Mouse (Mus musculus) heart, postnatal 10 days (tissue): Measurements from ENCODE around the gene Macf1. TPM values are rescaled to one million over a fixed set of nuclear protein-coding genes. Genes with fewer than 3 reads are reported as not detected.
"Not testable (repeated sequence)": the region's sequence is repeated elsewhere in the genome, so short reads cannot be mapped to it uniquely, and the experiment has no call there.

Experiments
- DNase-seq, 2 experiments: peaks; one replicate each; pipeline ENCODE4 v3.0.0; 2021
- intact Hi-C: fragments of 180-260 bp; cut with DNase I; formaldehyde crosslinking; loops from one replicate; pipeline ENCODE4 v1.15.1; 2025
- total RNA-seq, 2 experiments: library from RNA; stranded (reverse); gene quantifications; 2 replicates each; pipeline ENCODE4 v1.2.3; 2021

The Macf1 gene
- total RNA-seq, 2 experiments from 2014 or later = 316 to 364 TPM

- intact Hi-C loops = no loop called here
- no peak for DNase-seq
Observed at GRCm38 (mm10) chr4:123643561-123643960, 40.6 kb downstream of the Macf1 start.

GRCm38 (mm10) chr4:123642877-123643276 lies 41.3 kb downstream of the Macf1 start:
- no peak for DNase-seq
- intact Hi-C loops = no loop called here

- DNase-seq = no peak
- intact Hi-C loops = no loop called here
Observed at GRCm38 (mm10) chr4:123637136-123637535, 47.0 kb downstream of the Macf1 start.

DNA sequence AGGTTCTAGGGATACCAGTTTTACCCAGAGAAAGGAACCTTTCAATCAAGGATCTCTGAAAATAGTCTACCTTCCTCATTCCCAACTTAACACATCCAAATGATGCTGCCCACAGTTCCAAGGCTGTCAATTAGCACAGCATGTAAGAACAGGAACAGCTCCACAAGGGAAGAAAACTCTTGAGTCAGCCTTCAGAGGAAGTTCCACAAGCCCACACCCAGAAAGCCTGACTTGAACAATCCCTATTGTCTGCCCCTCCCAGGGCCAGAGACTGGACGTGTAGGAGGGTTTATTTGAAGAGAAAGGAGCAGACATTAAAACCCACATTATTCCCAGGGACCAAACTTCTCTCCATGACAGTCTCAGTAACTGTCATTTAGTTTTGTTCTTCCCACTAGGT lies 48.7 kb downstream of the Macf1 start:
- DNase-seq = no peak
- intact Hi-C loops = no loop called here

GRCm38 (mm10) chr4:123634436-123634835 lies 49.7 kb downstream of the Macf1 start:
- intact Hi-C loops = no loop called here
- no peak for DNase-seq

GRCm38 (mm10) chr4:123633874-123634273 lies 50.3 kb downstream of the Macf1 start:
- no peak for DNase-seq
- intact Hi-C loops = loop anchor here (1.0 to 2.0 kb wide), 2 partner anchors 29 to 45 kb away; no protein-coding TSS in a partner anchor

DNA sequence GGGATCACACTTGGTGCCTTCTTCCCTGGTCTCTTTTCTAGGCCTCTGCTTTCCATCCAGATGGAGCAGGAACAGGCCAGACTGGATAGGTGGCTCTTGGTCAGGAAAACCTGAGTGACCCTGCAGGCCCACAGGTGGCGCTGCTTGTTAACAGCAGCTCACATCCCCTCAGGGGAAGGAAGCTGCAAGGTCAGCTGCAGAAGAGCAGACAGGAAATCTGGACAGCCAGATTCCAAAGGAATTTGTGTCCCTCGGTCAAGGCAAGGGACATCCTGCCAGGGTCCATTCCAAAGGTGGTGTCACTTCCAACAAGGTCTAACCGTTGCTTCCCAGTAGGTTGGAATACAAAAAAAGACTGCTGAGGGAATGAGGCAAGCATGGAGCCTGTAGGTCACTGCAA lies 50.8 kb downstream of the Macf1 start:
- intact Hi-C loops = loop anchor here (1.0 to 2.0 kb wide), 2 partner anchors 30 to 45 kb away; no protein-coding TSS in a partner anchor
- peak; percentile 82 to 83 for DNase-seq

GRCm38 (mm10) chr4:123632116-123632515 lies 52.0 kb downstream of the Macf1 start:
- not testable (repeated sequence) for DNase-seq
- intact Hi-C loops = loop anchor here (2.0 kb wide), 1 partner anchor 43 kb away; no protein-coding TSS in a partner anchor

DNA sequence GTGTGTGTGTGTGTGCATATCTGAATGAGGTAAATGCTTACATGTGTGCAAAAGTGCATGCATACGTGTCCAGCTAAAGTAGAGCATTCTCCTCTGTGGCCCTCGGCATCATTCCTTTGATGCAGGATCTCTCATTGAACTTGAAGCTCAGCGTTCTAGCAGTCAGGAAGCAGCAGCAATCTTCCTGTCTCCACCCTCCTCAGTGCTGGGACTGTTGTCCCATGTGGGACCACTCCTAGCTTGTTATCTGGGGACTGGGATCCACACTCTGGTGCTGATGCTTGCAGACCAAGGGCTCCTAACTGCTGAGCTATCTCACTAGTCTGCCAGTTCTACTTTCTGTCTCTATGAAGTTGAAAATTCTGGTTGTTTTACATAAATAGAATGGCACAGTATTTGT lies 52.5 kb downstream of the Macf1 start:
- intact Hi-C loops = loop anchor here (2.0 kb wide), 1 partner anchor 43 kb away; no protein-coding TSS in a partner anchor
- no peak for DNase-seq

DNA sequence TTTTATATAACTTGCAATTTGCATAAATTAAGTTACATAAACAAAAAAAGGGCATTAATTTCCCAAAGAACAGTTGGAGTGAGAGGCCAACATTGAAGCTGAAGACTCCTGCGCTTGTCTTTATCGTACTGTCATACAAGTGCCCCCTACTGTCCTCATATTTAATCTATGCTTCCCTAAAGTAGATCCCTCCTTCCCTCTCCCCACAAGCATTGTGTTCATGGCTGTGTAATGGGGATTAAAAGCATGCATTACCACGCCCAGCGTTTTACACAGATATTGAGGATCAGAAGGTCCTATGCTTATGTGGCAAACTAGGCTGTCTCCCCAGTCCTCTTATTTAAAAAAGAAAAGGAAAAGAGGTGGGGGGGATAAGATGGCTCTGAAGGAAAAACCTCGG lies 56.5 kb downstream of the Macf1 start:
- intact Hi-C loops = no loop called here
- no peak for DNase-seq

DNA sequence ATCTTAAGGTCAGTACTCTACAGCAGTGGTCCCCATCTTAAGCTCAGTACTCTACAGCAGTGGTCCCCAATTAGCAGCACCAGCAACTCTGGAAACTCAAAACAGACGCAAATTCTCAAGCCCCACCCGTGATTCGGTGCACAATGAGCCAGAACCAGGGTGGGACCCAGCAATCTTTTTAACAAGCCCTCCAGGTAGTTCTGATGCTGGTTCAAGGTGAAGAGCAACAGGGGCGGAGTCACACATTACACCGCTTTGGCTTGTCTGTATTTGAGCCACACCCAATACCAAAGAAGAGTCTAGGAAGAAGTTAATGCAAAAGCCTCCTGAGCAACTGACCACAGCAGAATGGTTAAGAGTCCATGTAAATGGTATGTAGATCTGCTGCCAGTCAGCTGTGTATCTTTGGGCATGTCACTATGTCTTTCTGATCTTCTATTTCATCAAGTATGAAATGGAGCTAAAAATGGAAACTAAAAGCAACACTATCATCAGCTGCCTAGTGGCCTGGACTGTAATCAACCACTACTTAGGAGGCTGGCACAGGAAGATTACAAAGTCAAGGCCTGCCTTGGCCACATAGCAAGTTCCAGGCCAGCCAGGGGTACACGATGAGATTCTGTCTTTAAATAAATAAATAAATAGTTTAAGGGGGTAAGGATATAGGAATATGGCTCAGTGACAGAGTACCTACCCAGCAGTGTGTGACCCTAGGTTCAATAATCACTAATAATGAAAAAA lies 58.7 kb downstream of the Macf1 start:
- intact Hi-C loops = no loop called here
- DNase-seq = no peak

DNA sequence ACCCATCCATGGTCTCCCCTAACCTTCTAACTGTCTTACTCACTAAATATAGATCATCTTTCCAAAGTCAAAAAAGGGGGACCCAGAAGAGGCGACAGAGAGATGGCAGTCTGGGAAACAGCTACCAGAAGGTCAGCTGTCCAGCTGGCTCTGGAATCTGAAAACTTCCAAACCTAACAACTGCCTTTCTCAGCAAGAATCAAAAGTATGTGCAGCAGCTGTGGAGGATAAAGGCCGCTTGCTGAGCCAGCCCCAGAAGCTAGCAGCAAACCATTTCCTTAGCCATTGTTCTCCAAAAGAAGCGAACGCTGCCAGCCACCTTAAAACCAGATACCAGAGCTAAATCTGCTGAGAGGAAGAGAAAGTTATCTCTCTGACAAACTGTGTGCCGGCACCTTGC lies 59.7 kb downstream of the Macf1 start:
- intact Hi-C loops = no loop called here
- peak; percentile 58 to 67 for DNase-seq

DNA sequence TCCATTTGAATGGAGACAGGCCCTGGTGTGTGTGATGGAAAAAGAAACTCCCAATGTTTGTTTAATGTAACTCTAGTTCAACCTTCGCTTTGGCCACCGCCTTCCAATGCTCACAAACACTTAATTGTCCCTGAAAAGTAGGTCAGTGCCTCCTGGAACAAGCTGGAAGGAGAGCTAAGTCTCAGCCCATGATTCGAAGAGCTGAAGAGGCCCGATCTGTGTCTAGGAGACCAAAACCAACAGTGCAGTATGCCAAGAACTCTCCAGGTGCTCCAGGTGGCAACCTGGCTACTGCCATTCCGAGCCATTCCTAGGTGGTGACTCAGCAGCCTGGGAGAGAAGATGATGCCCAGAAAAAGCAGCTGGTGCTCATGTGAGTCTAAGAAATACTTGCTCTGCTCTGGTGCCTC lies 60.4 kb downstream of the Macf1 start:
- intact Hi-C loops = no loop called here
- no peak for DNase-seq

GRCm38 (mm10) chr4:123621732-123622131 lies 62.4 kb downstream of the Macf1 start:
- intact Hi-C loops = no loop called here
- no peak for DNase-seq

DNA sequence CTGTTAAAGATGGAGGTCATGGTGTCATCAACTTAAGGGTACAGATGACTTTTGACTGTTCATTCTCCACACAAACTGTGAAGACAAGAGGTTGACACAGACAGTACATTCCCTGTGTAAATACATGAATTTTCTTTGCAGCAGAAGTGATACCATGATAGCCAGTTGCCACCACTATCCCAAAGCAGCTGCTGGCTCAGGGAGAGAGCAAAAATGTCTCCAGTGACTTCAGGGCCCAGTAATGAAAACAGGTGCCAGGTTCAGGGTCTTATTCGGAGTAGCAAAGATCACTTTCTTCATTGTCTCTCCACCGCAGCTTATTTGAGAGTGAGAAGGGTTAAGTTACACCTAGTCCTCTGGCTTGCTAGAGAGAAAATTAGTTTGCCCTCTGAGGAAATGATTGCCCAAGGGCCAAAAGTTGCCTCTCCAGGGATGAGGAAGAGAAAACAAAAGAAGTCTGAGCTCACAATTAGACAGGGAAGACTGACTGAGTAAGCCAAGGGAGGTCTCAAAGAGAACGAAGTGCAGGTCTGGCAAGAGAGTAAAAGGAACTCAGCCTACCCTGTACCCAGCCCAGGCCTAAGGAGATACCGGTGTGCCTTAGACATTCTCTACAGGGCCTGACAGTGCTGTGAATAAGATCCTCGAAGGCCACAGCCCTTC lies 66.3 kb downstream of the Macf1 start:
- no peak for DNase-seq
- intact Hi-C loops = no loop called here

GRCm38 (mm10) chr4:123616971-123617370 lies 67.2 kb downstream of the Macf1 start:
- no peak for DNase-seq
- intact Hi-C loops = no loop called here

- no peak for DNase-seq
- intact Hi-C loops = no loop called here
Observed at GRCm38 (mm10) chr4:123616501-123616900, 67.7 kb downstream of the Macf1 start.

DNA sequence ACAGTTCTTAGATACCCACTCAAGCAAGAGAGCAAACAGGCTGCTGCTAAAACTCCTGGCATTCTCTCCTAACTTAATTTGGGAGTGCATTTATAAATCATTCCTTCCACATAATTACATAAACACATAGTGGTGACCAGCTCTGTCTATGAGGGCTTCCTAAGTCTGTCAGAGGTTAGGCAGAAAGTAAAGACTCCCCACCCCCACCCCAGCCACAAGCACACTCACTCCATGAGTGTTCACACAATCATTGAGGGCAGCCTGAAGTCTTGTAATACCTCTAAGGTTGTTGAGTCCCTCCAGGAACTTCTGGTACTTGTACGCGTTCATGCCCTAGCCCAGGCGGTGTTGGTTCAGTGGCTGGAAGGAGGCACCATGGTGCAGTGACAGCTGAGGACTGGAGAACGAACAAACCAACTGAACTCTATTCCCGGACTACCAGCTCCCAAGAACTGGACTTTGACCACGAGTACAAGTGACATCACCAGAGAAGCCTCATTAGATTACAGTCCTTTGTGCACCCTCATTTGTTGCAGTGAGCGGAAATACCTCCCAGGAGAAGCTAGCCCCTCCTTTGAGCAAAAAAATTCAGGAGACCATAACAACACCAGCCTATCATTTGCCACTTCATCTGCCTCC lies 70.7 kb downstream of the Macf1 start:
- intact Hi-C loops = no loop called here
- no peak for DNase-seq

GRCm38 (mm10) chr4:123611940-123612339 lies 72.2 kb downstream of the Macf1 start:
- DNase-seq = no peak
- intact Hi-C loops = no loop called here

DNA sequence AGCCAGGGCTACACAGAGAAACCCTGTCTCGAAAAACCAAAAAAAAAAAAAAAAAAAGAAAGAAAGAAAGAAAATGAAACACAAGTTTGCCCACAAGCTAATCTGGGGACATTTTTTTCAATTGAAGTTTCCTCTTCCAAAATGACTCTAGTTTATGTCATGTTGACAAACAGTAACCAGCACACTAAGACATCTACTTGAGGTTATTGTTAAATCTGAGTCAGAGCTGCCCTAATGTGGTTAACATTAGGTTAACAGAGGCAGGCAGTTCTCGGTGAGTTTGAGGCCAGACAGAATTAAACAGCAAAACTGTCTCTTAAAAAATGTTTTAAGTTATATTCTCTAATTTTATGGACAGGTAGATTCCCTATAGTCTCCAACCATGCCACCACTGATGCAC lies 72.9 kb downstream of the Macf1 start:
- intact Hi-C loops = no loop called here
- DNase-seq = no peak

DNA sequence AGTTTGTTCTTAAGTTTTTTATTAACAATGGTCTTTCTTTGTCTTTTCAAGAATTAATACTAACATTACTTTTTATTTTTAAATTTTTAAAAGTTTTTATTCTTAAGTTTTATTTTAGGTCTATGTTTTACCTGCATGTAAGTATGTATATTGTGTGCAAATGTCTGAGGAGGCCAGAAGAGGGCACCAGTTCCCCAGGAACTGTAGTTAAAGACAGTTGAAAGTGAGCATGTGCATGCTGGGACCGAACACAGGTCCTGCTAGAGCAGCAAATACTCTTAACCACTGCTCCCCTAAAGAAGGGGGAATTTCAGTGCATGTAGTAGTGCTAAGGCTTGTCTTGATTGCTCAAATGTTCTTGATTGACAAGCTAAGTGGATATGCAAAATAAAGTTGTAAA lies 77.0 kb downstream of the Macf1 start:
- intact Hi-C loops = loop anchor here (5.0 kb wide), 1 partner anchor 110 kb away; the partner anchor contains the start of gene Ndufs5

More for the DNA sequence above, 77.0 kb downstream of the Macf1 start:
- no peak for DNase-seq
